In the genomic region with DNA sequence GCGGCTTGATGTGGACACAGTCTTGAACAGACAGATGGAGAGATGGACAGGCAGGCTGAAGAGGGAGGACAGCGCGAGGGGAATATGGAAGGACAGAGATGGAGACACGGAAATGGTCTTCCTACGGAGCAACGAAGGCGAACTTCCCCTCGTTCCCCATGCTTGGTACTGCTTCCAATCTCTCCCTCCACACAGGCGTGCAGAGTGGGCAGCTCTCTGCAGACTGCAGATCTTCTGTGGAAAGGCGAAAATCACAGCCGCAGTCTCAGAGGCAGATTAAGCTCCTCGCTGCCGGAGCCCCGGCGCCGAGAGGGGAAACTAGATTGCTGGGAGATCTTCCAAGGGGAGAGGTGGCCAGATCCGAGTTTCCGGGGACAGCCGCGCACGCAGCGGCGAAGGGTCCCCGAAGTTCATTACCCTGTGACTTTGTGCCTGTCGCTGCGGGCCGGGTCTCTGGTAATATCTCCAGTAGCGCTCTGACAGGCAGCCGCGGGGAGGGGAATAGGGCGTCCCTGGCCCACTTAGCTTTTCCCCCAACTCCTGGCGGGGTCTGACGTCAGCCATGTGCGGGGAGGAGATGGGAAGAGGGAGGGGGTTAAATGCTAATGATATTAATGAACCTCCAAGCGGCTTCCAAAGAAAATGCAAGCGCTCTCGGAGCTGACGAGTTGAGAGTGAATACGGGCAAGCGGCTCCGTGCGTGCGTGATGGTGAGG, we compare ENCODE assay signal across 10 mouse cellular contexts. TPM values are rescaled to one million over a fixed set of nuclear protein-coding genes. Genes with fewer than 3 reads are reported as not detected.
DNase-seq lines count a peak whose midpoint lies in the region; ATAC-seq and TF ChIP-seq lines count a peak whose summit lies in the region.
"Had no signal": no experiment of that assay in that cellular context is flagged by ENCODE, and none has a peak within 500 bp of the region (broad histone marks: within the 10 kb centered on the region; RNA-seq: fewer than 3 reads in every experiment).

A gene (minus strand): TSS at position 476 of the 716 bp plus-strand sequence.
A gene (plus strand): TSS at position 666 of the 716 bp plus-strand sequence.

- H3K4me2 ChIP-seq in heart, embryonic 12.5 days: peak within 1 kb of the TSS; percentile 60
- H3K4me2 ChIP-seq in hindbrain, embryonic 13.5 days: peak within 1 kb of the TSS; percentile 26

- H3K27ac ChIP-seq in heart, embryonic 12.5 days (ENCODE audit: poor library complexity, severe bottlenecking): no peak within 1 kb of the TSS
- H3K27ac ChIP-seq in hindbrain, embryonic 13.5 days: no peak within 1 kb of the TSS
- H3K27ac ChIP-seq in left cerebral cortex, adult 2 months: peak within 1 kb of the TSS; percentile 53
- no peak within 1 kb of the TSS for H3K27ac ChIP-seq in olfactory bulb, adult 2 months (ENCODE audit: insufficient read depth, low read depth, low read length)

- H3K4me3 ChIP-seq in heart, embryonic 12.5 days: peak within 1 kb of the TSS; percentile 40
- peak within 1 kb of the TSS; percentile 4; the same call in 1 of the 2 replicates for H3K4me3 ChIP-seq in hindbrain, embryonic 13.5 days
- peak within 1 kb of the TSS; percentile 47 for H3K4me3 ChIP-seq in left cerebral cortex, adult 2 months
- H3K4me3 ChIP-seq in olfactory bulb, adult 2 months (ENCODE audit: insufficient read depth, low read depth, low read length): peak within 1 kb of the TSS; percentile 34

- H3K9ac ChIP-seq in heart, embryonic 12.5 days: no peak within 1 kb of the TSS
- H3K9ac ChIP-seq in hindbrain, embryonic 13.5 days: no peak within 1 kb of the TSS

- H3K36me3 ChIP-seq in heart, embryonic 12.5 days: no peaks in the 10 kb centered on the region
- H3K36me3 ChIP-seq in hindbrain, embryonic 13.5 days: no peaks in the 10 kb centered on the region

- intact Hi-C loops in heart, postnatal 25 days (cut with DNase I): loop anchor here (2.0 kb wide), 1 partner anchor 49 kb away; no protein-coding TSS in a partner anchor
- intact Hi-C loops in left cerebral cortex, adult 2 months (cut with DNase I): loop anchor here (2.0 to 5.0 kb wide), 3 partner anchors 51 to 279 kb away; a partner anchor contains a TSS

- no peak for ATAC-seq in heart, embryonic 12.5 days (ENCODE audit: insufficient number of reproducible peaks, low FRiP score)
- ATAC-seq in hindbrain, embryonic 13.5 days (ENCODE audit: low FRiP score): no peak

- H3K4me1 ChIP-seq in heart, embryonic 12.5 days (replicated peaks): peaks cover 42% of the 10 kb centered on the region
- peaks cover 32% of the 10 kb centered on the region for H3K4me1 ChIP-seq in hindbrain, embryonic 13.5 days (replicated peaks)
- peaks cover 26% of the 10 kb centered on the region for H3K4me1 ChIP-seq in olfactory bulb, adult 2 months (ENCODE audit: control insufficient read depth, insufficient read depth, low read length)

- no peak for DNase-seq in heart, postnatal 25 days (ENCODE audit: low spot score)
- peak; percentile 72 for DNase-seq in embryo, embryonic 10.5 days (ENCODE audit: low spot score)
- peak; percentile 42 to 67 for DNase-seq in left cerebral cortex, adult 2 months (ENCODE audit: extremely low spot score in 1 of 2, low spot score in 2 of 2)
- no peak for DNase-seq in urinary bladder, postnatal 4 days (ENCODE audit: low spot score in 2 of 2)
- no peak for DNase-seq in urinary bladder, postnatal 36 days (ENCODE audit: low spot score in 2 of 2)

- WGBS in heart, embryonic 12.5 days: under 1% methylated on average over 43 of the region's 43 CpGs
- WGBS in hindbrain, embryonic 13.5 days: under 1% methylated on average over 43 of the region's 43 CpGs
- WGBS in olfactory bulb, adult 2 months: 1% methylated on average over 43 of the region's 43 CpGs

- TF ChIP-seq CTCF in left cerebral cortex, adult 2 months (IDR thresholded peaks at IDR 0.05): no peak; the same call in none of the 2 replicates
- peak; percentile 37; the same call in 1 of the 2 replicates for TF ChIP-seq CTCF in olfactory bulb, adult 2 months (IDR thresholded peaks at IDR 0.05; ENCODE audit: insufficient read depth, low read depth, low read length)

- no peak for TF ChIP-seq POLR2A in olfactory bulb, adult 2 months (IDR thresholded peaks at IDR 0.05; ENCODE audit: insufficient read depth, low read depth, low read length)

- H3K27me3 ChIP-seq in heart, embryonic 12.5 days (replicated peaks): peaks cover 91% of the 10 kb centered on the region
- H3K27me3 ChIP-seq in hindbrain, embryonic 13.5 days: peaks cover 99% of the 10 kb centered on the region

- H3K9me3 ChIP-seq in heart, embryonic 12.5 days (replicated peaks): 0 out of 2 replicates have a peak, but pooled peaks cover 3% of the 10 kb centered on the region
- no peaks in the 10 kb centered on the region for H3K9me3 ChIP-seq in hindbrain, embryonic 13.5 days

RNA-seq across cellular contexts. Expression of the first gene that starts in this region (rescaled TPM):
- polyA plus RNA-seq in heart, embryonic 12.5 days (2016; fragmentation: Nextera tagmentation; extraction: Ambion mirVana): 0.08 TPM in 1 of 2 replicates, not detected in the other
- total RNA-seq in heart, postnatal 25 days (2021): not detected
- polyA plus RNA-seq in hindbrain, embryonic 13.5 days (2015; fragmentation: Nextera tagmentation; extraction: Ambion mirVana): 0.39 and 0.49 TPM in 2 replicates
- 10 to 100 TPM; 10.9 to 14.1 TPM for total RNA-seq in left cerebral cortex, adult 2 months (2021)
- not detected in 2 replicates for polyA plus RNA-seq in olfactory bulb, adult 2 months (2012; ENCODE audit: insufficient read depth, insufficient read length, low replicate concordance, missing spikeins)
- total RNA-seq: gastrocnemius, postnatal 36 days had no signal
- polyA plus RNA-seq: spleen, adult 2 months had no signal

RNA-seq across cellular contexts. Expression of the second gene that starts in this region (rescaled TPM):
- 28.5 and 28.6 TPM in 2 replicates for polyA plus RNA-seq in heart, embryonic 12.5 days (2016; fragmentation: Nextera tagmentation; extraction: Ambion mirVana)
- 10 to 100 TPM; 16.0 to 16.6 TPM for total RNA-seq in heart, postnatal 25 days (2021)
- polyA plus RNA-seq in hindbrain, embryonic 13.5 days (2015; fragmentation: Nextera tagmentation; extraction: Ambion mirVana): 32.0 and 32.2 TPM in 2 replicates
- 10 to 100 TPM; 47.0 to 52.3 TPM for total RNA-seq in left cerebral cortex, adult 2 months (2021)
- polyA plus RNA-seq in olfactory bulb, adult 2 months (2012; ENCODE audit: insufficient read depth, insufficient read length, low replicate concordance, missing spikeins): not detected in 2 replicates

Comparison
In these comparisons a context has a peak if more than half of its experiments do, and no peak if none do; other contexts are left out.
1. RNA of the first gene that starts in this region (total RNA-seq): 10.9 to 14.1 TPM in left cerebral cortex, adult 2 months; not detected in heart, postnatal 25 days; every median in the first group is over 10 times any median in the second.
2. DNase-seq: peak in embryo, embryonic 10.5 days (single experiment) and left cerebral cortex, adult 2 months (2 of 2); none in heart, postnatal 25 days (single experiment), urinary bladder, postnatal 4 days (0 of 2) and urinary bladder, postnatal 36 days (0 of 2).
3. Peak in every context shown above with its lines, with median percentiles within 50 percentile points of each other: H3K4me3 ChIP-seq.